In genomic region chr13:5862003-5862625, GRCm38 (mm10) we compare ENCODE assay signal across 8 mouse cellular contexts. TPM values are rescaled to one million over a fixed set of nuclear protein-coding genes. Genes with fewer than 3 reads are reported as not detected.
DNase-seq lines count a peak whose midpoint lies in the region; ATAC-seq and TF ChIP-seq lines count a peak whose summit lies in the region.

No protein-coding gene starts in this region.

- 0% methylated on average over 20 of the region's 20 CpGs for WGBS in forebrain, embryonic 13.5 days
- WGBS in hindbrain, postnatal 0 days = under 1% methylated on average over 20 of the region's 20 CpGs
- 0% methylated on average over 20 of the region's 20 CpGs for WGBS in limb, embryonic 13.5 days
- WGBS in midbrain, embryonic 16.5 days = under 1% methylated on average over 20 of the region's 20 CpGs

- no peaks in the 10 kb centered on the region for H3K9me3 ChIP-seq in forebrain, embryonic 13.5 days (replicated peaks)
- no peaks in the 10 kb centered on the region for H3K9me3 ChIP-seq in hindbrain, postnatal 0 days (ENCODE audit: low read length)
- no peaks in the 10 kb centered on the region for H3K9me3 ChIP-seq in limb, embryonic 13.5 days
- H3K9me3 ChIP-seq in midbrain, embryonic 16.5 days (replicated peaks; ENCODE audit: control insufficient read depth, low read length, poor library complexity, severe bottlenecking) = no peaks in the 10 kb centered on the region

- no peaks in the 10 kb centered on the region for H3K27me3 ChIP-seq in forebrain, embryonic 13.5 days
- no peaks in the 10 kb centered on the region for H3K27me3 ChIP-seq in hindbrain, postnatal 0 days (ENCODE audit: insufficient read depth, low read length)
- no peaks in the 10 kb centered on the region for H3K27me3 ChIP-seq in limb, embryonic 13.5 days
- no peaks in the 10 kb centered on the region for H3K27me3 ChIP-seq in midbrain, embryonic 16.5 days (ENCODE audit: control insufficient read depth, insufficient read depth, low read depth, low read length)

- peaks cover 24% of the 10 kb centered on the region for H3K4me1 ChIP-seq in forebrain, embryonic 13.5 days
- peaks cover 8% of the 10 kb centered on the region; the same call in 1 of the 2 replicates for H3K4me1 ChIP-seq in hindbrain, postnatal 0 days (ENCODE audit: insufficient read depth, low read length)
- peaks cover 23% of the 10 kb centered on the region for H3K4me1 ChIP-seq in limb, embryonic 13.5 days
- H3K4me1 ChIP-seq in midbrain, embryonic 16.5 days (ENCODE audit: control insufficient read depth, insufficient read depth, low read length) = peaks cover 21% of the 10 kb centered on the region

- H3K27ac ChIP-seq in forebrain, embryonic 13.5 days = peak overlapping the region; percentile 89
- peak overlapping the region; percentile 92 for H3K27ac ChIP-seq in hindbrain, postnatal 0 days
- H3K27ac ChIP-seq in limb, embryonic 13.5 days = peak overlapping the region; percentile 96
- H3K27ac ChIP-seq in midbrain, embryonic 16.5 days (ENCODE audit: low read length) = peak overlapping the region; percentile 98

- peak overlapping the region; percentile 80 for H3K9ac ChIP-seq in forebrain, embryonic 13.5 days
- H3K9ac ChIP-seq in hindbrain, postnatal 0 days (replicated peaks; ENCODE audit: low read length) = peak overlapping the region; percentile 75
- H3K9ac ChIP-seq in limb, embryonic 13.5 days = peak overlapping the region; percentile 87
- peak overlapping the region; percentile 80 for H3K9ac ChIP-seq in midbrain, embryonic 16.5 days (ENCODE audit: low read depth, low read length)

- H3K4me2 ChIP-seq in forebrain, embryonic 13.5 days = peak overlapping the region; percentile 72
- peak overlapping the region; percentile 74 for H3K4me2 ChIP-seq in hindbrain, postnatal 0 days (ENCODE audit: low read depth, low read length)
- peak overlapping the region; percentile 71 for H3K4me2 ChIP-seq in limb, embryonic 13.5 days (replicated peaks)
- peak overlapping the region; percentile 62 for H3K4me2 ChIP-seq in midbrain, embryonic 16.5 days (ENCODE audit: low read length)

- peaks cover 21% of the 10 kb centered on the region for H3K36me3 ChIP-seq in forebrain, embryonic 13.5 days (ENCODE audit: poor library complexity, severe bottlenecking)
- peaks cover 18% of the 10 kb centered on the region; the same call in 1 of the 2 replicates for H3K36me3 ChIP-seq in hindbrain, postnatal 0 days (ENCODE audit: insufficient read depth, low read length)
- H3K36me3 ChIP-seq in limb, embryonic 13.5 days = peaks cover 26% of the 10 kb centered on the region
- H3K36me3 ChIP-seq in midbrain, embryonic 16.5 days (ENCODE audit: control insufficient read depth, insufficient read depth, low read length) = peaks cover 15% of the 10 kb centered on the region

- H3K4me3 ChIP-seq in forebrain, embryonic 13.5 days = peak overlapping the region; percentile 64
- H3K4me3 ChIP-seq in hindbrain, postnatal 0 days (ENCODE audit: low read length) = peak overlapping the region; percentile 92
- peak overlapping the region; percentile 70 for H3K4me3 ChIP-seq in limb, embryonic 13.5 days
- peak overlapping the region; percentile 75 for H3K4me3 ChIP-seq in midbrain, embryonic 16.5 days (ENCODE audit: low read depth, low read length)

- TF ChIP-seq CTCF in hindbrain, postnatal 0 days (IDR thresholded peaks at IDR 0.05; ENCODE audit: low read depth) = no peak

- DNase-seq in layer of hippocampus, adult 11-12 months (ENCODE audit: low spot score) = peak; percentile 53
- DNase-seq in layer of hippocampus, postnatal 25 days (ENCODE audit: extremely low spot score in 1 of 2, low spot score in 1 of 2) = no peak
- DNase-seq in brain, adult 2 months (ENCODE audit: low read depth, low spot score) = peak; percentile 83
- peak; percentile 60 for DNase-seq in hindbrain, postnatal 0 days (ENCODE audit: low spot score)
- DNase-seq in thymus, postnatal 14 days = peak; percentile 76

- ATAC-seq in forebrain, embryonic 13.5 days = no peak
- ATAC-seq in hindbrain, postnatal 0 days = no peak
- no peak for ATAC-seq in limb, embryonic 13.5 days (ENCODE audit: low FRiP score, low read depth)
- ATAC-seq in midbrain, embryonic 16.5 days = peak; percentile 9

RNA-seq across cellular contexts. Expression of gene Klf6, which starts 0.8 kb away (rescaled TPM):
- total RNA-seq in layer of hippocampus, postnatal 25 days (2021) = 10 to 100 TPM; 28.4 to 30.7 TPM
- polyA plus RNA-seq in forebrain, embryonic 13.5 days (2015; fragmentation: Nextera tagmentation; extraction: Ambion mirVana) = 61.4 and 63.5 TPM in 2 replicates
- total RNA-seq in hindbrain, postnatal 0 days (2014; rRNA removed) = 41.6 and 53.1 TPM in 2 replicates
- polyA plus RNA-seq in hindbrain, postnatal 0 days (2015; fragmentation: Nextera tagmentation; extraction: Ambion mirVana) = 99.6 and 104 TPM in 2 replicates
- polyA plus RNA-seq in limb, embryonic 13.5 days (2015; fragmentation: Nextera tagmentation; extraction: Ambion mirVana) = 71.4 and 79.0 TPM in 2 replicates
- polyA plus RNA-seq in midbrain, embryonic 16.5 days (2015; fragmentation: Nextera tagmentation; extraction: Ambion mirVana) = 132 and 146 TPM in 2 replicates

Comparison
In these comparisons a context has a peak if more than half of its experiments do, and no peak if none do; other contexts are left out.
1. DNase-seq: peak in layer of hippocampus, adult 11-12 months (single experiment), brain, adult 2 months (single experiment), hindbrain, postnatal 0 days (single experiment) and thymus, postnatal 14 days (single experiment); none in layer of hippocampus, postnatal 25 days (0 of 2).
2. Peak in every context shown above with its lines, with median percentiles within 50 percentile points of each other: H3K27ac ChIP-seq, H3K4me2 ChIP-seq, H3K4me3 ChIP-seq and H3K9ac ChIP-seq.